Mouse (Mus musculus) liver, embryonic 14.5 days (tissue): ENCODE data around the gene Psma7.
A peak's percentile ranks its signal among the peaks of the same experiment; 100 is the strongest.

Source experiments
- CTCF ChIP-seq: IDR thresholded peaks from 2 replicates; pipeline ENCODE4 v1.5.1; 2016; ENCODE audit warnings: antibody characterized with exemption, low read depth, control low read depth
- EP300 ChIP-seq: IDR thresholded peaks from 2 replicates; pipeline ENCODE4 v1.6.1; 2016; ENCODE audit warnings: antibody characterized with exemption, low read depth

- TF ChIP-seq CTCF, result peak; percentile 78
- TF ChIP-seq EP300, result no peak
Observed at GRCm38 (mm10) chr2:180045283-180045682, 3.0 kb upstream of the Psma7 start.
